ENCODE assay signal across 7 mouse cellular contexts in the genomic region with DNA sequence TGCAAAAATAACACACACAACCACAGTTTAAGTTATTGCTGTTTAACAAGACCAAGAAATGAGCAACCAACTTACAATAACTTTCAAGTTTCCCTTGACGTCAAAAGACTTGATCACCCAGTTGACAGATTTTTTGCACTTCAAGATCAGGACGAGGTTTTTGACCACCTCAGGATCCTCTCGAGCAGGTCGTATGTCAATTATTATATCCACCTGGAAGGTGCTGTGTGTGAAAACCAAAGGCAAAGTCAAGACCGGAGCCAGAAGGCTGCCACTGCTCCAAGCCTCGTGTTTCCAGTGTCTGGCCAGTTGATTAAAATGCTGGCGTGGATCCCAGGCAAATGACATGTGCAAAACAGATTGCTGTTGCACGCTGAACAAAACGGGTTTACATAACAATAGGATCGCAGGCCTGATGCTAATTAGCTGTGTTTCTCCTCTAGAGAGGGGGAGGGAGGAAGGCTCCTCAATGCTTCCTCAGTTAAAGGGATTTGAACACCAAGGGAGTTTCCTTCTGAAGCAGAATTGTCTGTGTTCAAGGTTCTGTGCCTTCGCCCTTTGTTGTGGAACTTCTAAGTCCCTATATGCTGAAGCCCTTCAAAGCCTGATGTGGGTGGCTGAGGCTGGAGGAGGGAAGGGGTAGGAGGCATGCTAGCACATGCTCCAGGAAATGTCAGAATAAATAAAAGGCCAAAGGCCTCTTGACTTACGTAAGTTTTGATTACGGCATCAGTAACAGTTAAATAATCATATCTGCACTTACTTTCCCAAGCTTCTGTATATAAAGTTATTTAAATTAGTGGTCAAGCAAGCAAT.
DNase-seq lines count a peak whose midpoint lies in the region; ATAC-seq lines count a peak whose summit lies in the region.

No protein-coding gene starts in this region.

- no peak overlapping the region for H3K4me3 ChIP-seq in brown adipose tissue, adult 24 weeks (ENCODE audit: insufficient read depth, low read depth, low read length)
- no peak overlapping the region for H3K4me3 ChIP-seq in forebrain, embryonic 15.5 days
- no peak overlapping the region for H3K4me3 ChIP-seq in hindbrain, embryonic 12.5 days

- no peaks in the 10 kb centered on the region for H3K36me3 ChIP-seq in forebrain, embryonic 15.5 days
- no peaks in the 10 kb centered on the region for H3K36me3 ChIP-seq in hindbrain, embryonic 12.5 days

- peaks cover 40% of the 10 kb centered on the region for H3K27me3 ChIP-seq in forebrain, embryonic 15.5 days
- 0 out of 2 replicates have a peak, but pooled peaks cover 6% of the 10 kb centered on the region for H3K27me3 ChIP-seq in hindbrain, embryonic 12.5 days

- peak; percentile 79 for ATAC-seq in forebrain, embryonic 15.5 days (replicated peaks)
- peak; percentile 85 for ATAC-seq in hindbrain, embryonic 12.5 days (ENCODE audit: low FRiP score)
- peak; percentile 74 for ATAC-seq in megakaryocyte-erythroid progenitor cell, adult 5-6 weeks (replicated peaks; ENCODE audit: low FRiP score, low TSS enrichment, poor library complexity, severe bottlenecking)

- H3K9me3 ChIP-seq in forebrain, embryonic 15.5 days: no peaks in the 10 kb centered on the region
- no peaks in the 10 kb centered on the region for H3K9me3 ChIP-seq in hindbrain, embryonic 12.5 days (replicated peaks)

- H3K9ac ChIP-seq in forebrain, embryonic 15.5 days (replicated peaks): no peak overlapping the region
- no peak overlapping the region for H3K9ac ChIP-seq in hindbrain, embryonic 12.5 days

- H3K27ac ChIP-seq in brown adipose tissue, adult 24 weeks (replicated peaks; ENCODE audit: low read depth, low read length): peak overlapping the region; percentile 76
- peak overlapping the region; percentile 51; the same call in 1 of the 2 replicates for H3K27ac ChIP-seq in forebrain, embryonic 15.5 days (replicated peaks)
- H3K27ac ChIP-seq in hindbrain, embryonic 12.5 days: no peak overlapping the region

- peak; percentile 80 for DNase-seq in R1 (ENCODE audit: low read depth, low spot score)
- peak; percentile 32 to 78 for DNase-seq in layer of hippocampus, postnatal 14 days (ENCODE audit: low spot score in 2 of 2)
- peak; percentile 74 for DNase-seq in skeletal muscle tissue, adult 2 months (ENCODE audit: low read depth, low spot score)

- H3K4me2 ChIP-seq in forebrain, embryonic 15.5 days (replicated peaks): no peak overlapping the region
- H3K4me2 ChIP-seq in hindbrain, embryonic 12.5 days (replicated peaks): no peak overlapping the region

- peaks cover 49% of the 10 kb centered on the region for H3K4me1 ChIP-seq in brown adipose tissue, adult 24 weeks (ENCODE audit: control insufficient read depth, insufficient read depth, insufficient read length, low read length)
- H3K4me1 ChIP-seq in forebrain, embryonic 15.5 days: peaks cover 35% of the 10 kb centered on the region
- H3K4me1 ChIP-seq in hindbrain, embryonic 12.5 days: peaks cover 35% of the 10 kb centered on the region

- 7% methylated on average over 13 of the region's 13 CpGs for WGBS in forebrain, embryonic 15.5 days
- WGBS in hindbrain, embryonic 12.5 days: 26% methylated on average over 13 of the region's 13 CpGs
